Mouse (Mus musculus) erythroblast, embryonic 14.5 days (primary cell): ENCODE data around the gene Psma7.

Experiments
- GATA1 ChIP-seq: IDR thresholded peaks from 2 replicates; pipeline ENCODE4 v1.6.1; 2012; ENCODE audit warnings: low read length, inconsistent platforms, mixed read lengths
- TAL1 ChIP-seq: IDR thresholded peaks from 3 replicates; pipeline ENCODE4 v1.6.1; 2012; ENCODE audit warnings: low read length, inconsistent platforms, mixed read lengths

DNA sequence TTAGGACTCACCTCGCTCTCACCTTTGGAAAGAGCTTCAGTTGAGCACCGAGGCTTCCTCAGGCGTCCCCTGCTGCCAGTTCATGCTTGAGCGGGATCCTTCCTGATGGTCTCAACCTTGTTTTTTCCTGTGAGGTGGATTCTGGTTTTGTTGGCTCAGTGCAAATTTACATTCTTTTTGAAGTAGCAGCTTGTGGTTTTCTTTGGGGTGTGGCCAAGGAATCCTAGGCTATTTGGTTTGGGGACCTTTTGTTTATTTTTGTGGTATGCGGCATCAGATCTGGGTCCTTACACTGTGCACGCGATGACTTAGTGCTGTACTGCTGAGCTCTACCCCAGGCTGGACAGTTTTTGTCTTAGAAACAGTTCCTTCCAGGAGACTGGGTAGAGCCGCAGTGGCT is 38.4 kb upstream of the Psma7 start:
- no peak for TF ChIP-seq GATA1
- no peak for TF ChIP-seq TAL1
